Mouse (Mus musculus) G1E (cell line): Measurements from ENCODE around the gene Sh3bgrl.

ENCODE experiments used
- CTCF ChIP-seq: IDR thresholded peaks from 2 replicates; pipeline ENCODE4 v1.5.1; 2012; ENCODE audit warnings: low read depth, low read length, inconsistent platforms, mixed read lengths
- TAL1 ChIP-seq: conservative IDR thresholded peaks from 2 replicates; pipeline ENCODE4 v1.6.1; 2012; ENCODE audit warnings: low read depth, low read length, inconsistent platforms, mixed read lengths

DNA sequence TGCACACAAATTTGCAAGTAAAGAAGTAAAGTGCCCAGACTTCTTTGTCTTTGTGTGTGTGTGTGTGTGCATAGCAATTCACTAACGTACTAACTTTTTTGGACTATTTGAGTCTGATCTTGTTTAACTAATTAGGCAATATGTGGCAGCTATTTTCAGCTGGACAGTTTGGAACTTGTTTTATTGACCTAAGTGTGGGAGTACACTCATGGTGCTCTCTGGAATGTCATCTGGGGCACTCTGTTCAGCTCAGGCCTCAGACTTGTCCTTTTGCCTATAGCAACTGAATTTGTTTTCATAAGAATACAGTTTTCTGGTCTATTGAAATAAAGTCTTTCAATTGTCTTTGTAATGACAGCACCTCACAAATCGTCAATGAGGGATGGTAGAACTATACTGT lies 42.1 kb downstream of the Sh3bgrl start:
- TF ChIP-seq CTCF (no peak), TAL1 (no peak)
